Mouse (Mus musculus) thymus, postnatal 4 days (tissue): ENCODE measurements around the gene Hip1r.
A peak's percentile ranks its signal among the peaks of the same experiment; 100 is the strongest.

Source experiments
- DNase-seq: peaks from one replicate; pipeline ENCODE4 v3.0.0; 2021

The Hip1r gene

GRCm38 (mm10) chr5:123973299-123974178 lies at the start of gene Hip1r:
Gene Hip1r (plus strand): TSS chr5:123973628.
- DNase-seq, result peak; percentile 86

- no peak for DNase-seq
These were observed 46.3 kb upstream of the Hip1r start, which contains the start of gene Gm43518 for GRCm38 (mm10) chr5:123927118-123927517. Gene Gm43518 (plus strand): TSS chr5:123927418.

- peak; percentile 95 for DNase-seq
These were observed 42.9 kb upstream of the Hip1r start, which contains the start of gene Ccdc62 for GRCm38 (mm10) chr5:123930508-123930989. Gene Ccdc62 (plus strand): TSS chr5:123930679.

- DNase-seq, result no peak
These were observed 42.3 kb upstream of the Hip1r start for GRCm38 (mm10) chr5:123931131-123931530.

DNA sequence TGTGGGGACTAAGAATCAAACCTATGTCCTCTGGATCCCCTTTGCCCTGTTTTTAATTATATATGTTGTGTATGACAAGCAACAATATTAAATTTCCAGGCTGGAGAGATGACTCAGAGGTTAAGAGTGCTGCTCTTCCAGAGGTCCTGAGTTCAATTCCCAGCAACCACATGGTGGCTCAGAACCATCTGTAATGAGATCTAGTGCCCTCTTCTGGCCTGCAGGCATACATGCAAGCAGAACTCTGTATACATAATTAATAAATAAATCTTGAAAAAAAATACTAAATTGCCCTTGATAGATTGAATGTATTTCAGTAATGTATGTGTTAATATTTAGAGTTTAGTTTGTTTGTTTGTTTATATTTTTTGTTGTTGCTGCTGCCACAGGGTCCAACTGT lies 40.5 kb upstream of the Hip1r start:
- no peak for DNase-seq

DNA sequence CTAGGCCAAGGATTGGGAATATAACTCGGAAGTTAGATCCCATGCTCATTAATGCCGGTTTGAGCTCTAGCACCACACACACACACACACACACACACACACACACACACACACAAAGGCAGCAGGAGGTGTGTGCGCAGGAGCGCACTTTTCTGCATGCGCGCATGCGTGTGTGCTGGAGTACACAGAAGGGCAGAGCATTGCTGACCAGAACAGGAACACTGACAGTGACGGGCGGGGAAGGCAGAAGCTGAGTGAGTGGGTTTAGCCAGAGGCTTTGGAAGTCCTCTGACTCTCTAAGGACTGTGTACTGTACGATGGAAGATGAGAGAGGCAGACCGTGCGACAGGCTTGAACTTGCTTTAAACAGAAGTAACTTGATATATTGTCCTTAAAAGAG lies 39.9 kb upstream of the Hip1r start:
- DNase-seq, result no peak

GRCm38 (mm10) chr5:123933957-123934591 lies 39.4 kb upstream of the Hip1r start:
- DNase-seq, result peak; percentile 52

DNA sequence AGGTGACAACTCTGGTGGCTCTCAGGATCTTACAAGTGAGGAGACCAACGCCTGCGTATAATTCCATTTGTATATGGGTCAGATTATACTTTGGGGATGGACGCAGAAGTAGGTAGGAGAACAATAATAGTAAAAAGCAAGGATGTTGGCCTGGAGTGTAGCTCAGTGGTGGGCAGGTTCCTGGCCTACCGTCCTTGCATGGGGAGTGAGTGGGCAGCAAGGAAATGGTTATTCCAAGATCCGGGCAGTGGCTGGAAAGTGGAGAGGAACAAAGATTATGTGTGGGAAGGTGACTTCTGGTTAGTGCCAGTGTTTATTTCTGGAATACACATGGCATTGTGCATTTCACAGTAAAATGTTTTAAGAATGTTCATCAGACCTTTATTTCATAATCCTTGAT lies 37.5 kb upstream of the Hip1r start:
- DNase-seq, result no peak

DNA sequence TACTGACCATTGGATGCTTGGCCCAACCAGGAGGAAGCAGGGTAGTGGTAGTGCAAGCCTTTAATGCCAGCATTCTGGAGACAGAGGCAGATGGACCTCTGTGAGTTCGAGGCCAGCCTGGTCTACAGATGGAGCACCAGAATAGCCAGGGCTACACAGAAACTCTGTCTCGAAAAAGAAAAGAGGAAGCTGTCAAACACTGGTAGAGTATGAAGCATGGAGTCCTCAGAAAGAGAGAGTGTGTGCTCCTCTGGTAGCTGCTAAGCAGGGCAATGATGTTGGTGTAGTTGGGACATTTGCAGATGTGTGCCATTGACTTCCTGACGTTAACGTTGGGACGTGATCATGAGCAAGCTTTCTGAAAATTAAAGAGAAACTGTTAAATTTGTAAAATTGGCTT lies 34.9 kb upstream of the Hip1r start:
- no peak for DNase-seq

DNA sequence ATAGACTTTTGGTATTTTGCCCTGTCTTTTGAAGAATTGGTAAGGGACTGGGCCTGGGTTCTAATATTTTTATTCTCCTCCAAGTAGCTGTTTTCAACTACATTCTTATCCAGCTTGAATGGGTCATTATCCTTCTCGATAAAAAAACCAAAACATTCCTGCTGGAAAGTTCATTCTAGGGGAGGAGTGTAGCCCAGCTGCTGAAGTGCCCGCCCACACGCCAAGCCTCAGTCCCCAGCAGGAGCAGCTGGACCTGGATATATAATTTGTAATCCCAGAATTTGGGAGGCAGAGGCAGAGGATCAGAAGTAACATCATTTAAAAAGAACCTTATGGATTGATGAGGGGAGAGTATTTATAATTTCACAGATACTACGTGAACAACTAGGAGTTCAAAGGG lies 26.9 kb upstream of the Hip1r start:
- DNase-seq, result no peak

DNA sequence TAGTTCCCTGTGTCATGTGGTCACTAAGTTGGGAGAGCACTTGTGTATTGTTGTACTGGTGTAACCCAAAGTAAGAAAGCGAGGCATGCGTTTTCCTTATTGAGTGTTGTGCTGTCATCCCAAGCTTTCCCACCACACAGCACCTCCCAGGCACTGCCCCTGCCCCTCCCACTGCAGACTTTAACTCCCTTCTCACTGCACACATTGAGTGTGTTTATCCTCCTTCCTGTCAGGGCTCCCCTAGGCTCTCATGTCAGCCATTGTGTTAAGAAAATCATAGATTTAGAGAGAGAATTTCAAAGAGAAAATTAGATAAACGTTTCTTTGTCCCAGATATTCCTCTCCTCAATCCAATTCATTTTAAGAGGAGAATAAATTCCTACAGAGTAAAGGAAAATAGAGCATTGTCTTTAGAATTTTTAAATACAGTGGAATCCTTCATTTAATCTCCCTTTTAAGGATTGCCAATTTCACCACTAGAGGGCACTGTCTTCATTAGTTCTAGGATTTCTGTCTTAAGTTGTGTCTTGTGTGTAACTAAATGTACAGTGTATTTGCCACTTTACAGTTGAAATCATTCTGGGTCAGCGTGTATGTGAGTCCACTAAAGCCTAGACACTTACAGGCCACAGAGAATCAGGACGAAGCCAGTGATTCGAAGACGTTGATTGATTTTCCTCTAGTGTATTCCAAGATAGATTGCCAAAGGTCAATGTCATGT lies 26.2 kb upstream of the Hip1r start:
- DNase-seq, result no peak

- no peak for DNase-seq
These were observed 20.9 kb upstream of the Hip1r start for GRCm38 (mm10) chr5:123952365-123953045.

- DNase-seq, result no peak
These were observed 16.2 kb upstream of the Hip1r start for GRCm38 (mm10) chr5:123957213-123957612.

DNA sequence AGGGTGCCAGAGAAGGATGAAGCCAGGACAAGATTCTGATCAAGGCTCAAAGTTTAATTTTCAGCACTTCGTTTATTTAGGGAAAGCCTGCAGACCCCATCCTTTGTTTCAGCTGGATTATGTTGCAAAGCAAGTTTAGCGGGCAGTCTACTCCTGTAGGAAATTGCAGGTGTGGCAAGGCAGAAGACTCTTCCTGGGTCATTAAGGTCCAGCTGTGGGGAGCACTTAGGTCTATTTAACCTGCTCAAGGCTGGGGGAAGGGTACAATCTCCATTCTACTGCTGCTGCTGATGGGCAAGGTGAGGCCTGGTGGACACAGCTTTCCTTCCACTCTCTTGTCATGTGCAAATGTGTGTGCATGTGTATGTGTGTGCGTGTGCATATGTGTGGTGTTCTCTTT lies 14.4 kb upstream of the Hip1r start:
- no peak for DNase-seq

GRCm38 (mm10) chr5:123960129-123960528 lies 13.3 kb upstream of the Hip1r start:
- DNase-seq, result no peak

GRCm38 (mm10) chr5:123961046-123961445 lies 12.4 kb upstream of the Hip1r start:
- no peak for DNase-seq

GRCm38 (mm10) chr5:123964208-123964607 lies 9.2 kb upstream of the Hip1r start:
- no peak for DNase-seq

GRCm38 (mm10) chr5:123966759-123967158 lies 6.7 kb upstream of the Hip1r start:
- no peak for DNase-seq

- no peak for DNase-seq
These were observed 5.0 kb upstream of the Hip1r start for GRCm38 (mm10) chr5:123968468-123968867.

- no peak for DNase-seq
These were observed 4.2 kb upstream of the Hip1r start for GRCm38 (mm10) chr5:123969216-123969615.

GRCm38 (mm10) chr5:123970576-123970975 lies 2.9 kb upstream of the Hip1r start:
- DNase-seq, result no peak

DNA sequence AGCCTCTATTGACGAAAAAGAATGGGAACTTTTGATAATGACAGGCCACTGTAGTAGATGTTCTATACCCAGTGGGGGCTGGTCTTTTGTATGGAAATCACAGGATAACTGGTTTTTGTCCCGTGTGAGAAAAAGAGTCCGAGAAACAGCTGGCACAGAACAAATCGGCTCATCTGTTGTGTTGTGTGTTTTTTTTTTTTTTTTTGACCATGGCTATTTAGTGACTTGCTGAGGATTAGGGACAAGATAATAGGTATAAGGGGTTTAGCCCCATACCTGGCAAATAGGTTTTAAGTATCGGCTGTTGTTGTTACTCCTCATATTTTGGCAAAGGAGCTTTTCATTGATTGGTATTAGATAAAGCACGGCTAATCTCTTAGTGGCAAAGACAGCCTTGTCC lies 975 bp upstream of the Hip1r start:
- DNase-seq, result no peak

DNA sequence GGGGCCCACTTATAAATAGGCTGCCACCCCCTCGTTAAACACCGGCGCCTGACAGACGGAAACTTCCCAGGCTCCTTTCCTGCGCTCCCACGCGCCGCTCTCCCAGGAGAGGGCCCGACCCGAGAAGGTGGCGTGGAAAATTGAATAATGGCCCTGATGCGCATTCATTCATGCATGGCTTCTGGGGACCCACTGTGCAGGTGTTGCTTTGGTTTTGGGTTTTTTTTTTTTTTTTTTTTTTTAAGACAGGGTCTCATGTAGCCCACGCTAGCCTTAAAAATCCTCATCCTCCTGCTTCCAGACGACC lies 704 bp downstream of the Hip1r start:
- DNase-seq, result no peak
